Mouse (Mus musculus): ENCODE data around the gene Cda. TPM values are rescaled to one million over a fixed set of nuclear protein-coding genes. Genes with fewer than 3 reads are reported as not detected.
A peak's percentile ranks its signal among the peaks of the same experiment; 100 is the strongest.

Gene Cda
- polyA plus RNA-seq, 1 experiment: not detected

- Histone ChIP-seq H3K27ac (ENCODE audit: control insufficient read depth, insufficient read depth, low read depth, low read length, poor library complexity) (no peak overlapping the region), H3K4me3 (replicated peaks; ENCODE audit: control insufficient read depth, low read depth, low read length) (no peak overlapping the region), H3K4me1 (ENCODE audit: control insufficient read depth, insufficient read depth, low read length) (peaks cover 3% of the 10 kb centered on the region; the same call in 1 of the 2 replicates)
- TF ChIP-seq POLR2A (IDR thresholded peaks at IDR 0.05; ENCODE audit: borderline replicate concordance, control insufficient read depth, low read depth, low read length) (no peak), CTCF (IDR thresholded peaks at IDR 0.05; ENCODE audit: control insufficient read depth, insufficient read depth, low read length) (no peak)
- WGBS: 49% methylated on average over 12 of the region's 12 CpGs
Measured at GRCm38 (mm10) chr4:138307739-138308138, 60.1 kb downstream of the Cda start.

- no peak for TF ChIP-seq CTCF (IDR thresholded peaks at IDR 0.05; ENCODE audit: control insufficient read depth, insufficient read depth, low read length)
- no peak for TF ChIP-seq POLR2A (IDR thresholded peaks at IDR 0.05; ENCODE audit: borderline replicate concordance, control insufficient read depth, low read depth, low read length)
- H3K4me3 ChIP-seq (replicated peaks; ENCODE audit: control insufficient read depth, low read depth, low read length): no peak overlapping the region
- peaks cover 3% of the 10 kb centered on the region; the same call in 1 of the 2 replicates for H3K4me1 ChIP-seq (ENCODE audit: control insufficient read depth, insufficient read depth, low read length)
- H3K27ac ChIP-seq (ENCODE audit: control insufficient read depth, insufficient read depth, low read depth, low read length, poor library complexity): no peak overlapping the region
- WGBS: 79% methylated on average over 3 of the region's 3 CpGs
Measured at GRCm38 (mm10) chr4:138307025-138307424, 60.8 kb downstream of the Cda start.

- peak within 1 kb of the TSS; percentile 72 for H3K27ac ChIP-seq (ENCODE audit: control insufficient read depth, insufficient read depth, low read depth, low read length, poor library complexity)
- H3K4me3 ChIP-seq (replicated peaks; ENCODE audit: control insufficient read depth, low read depth, low read length): peak within 1 kb of the TSS; percentile 93
- WGBS: under 1% methylated on average over 64 of the region's 64 CpGs
- TF ChIP-seq CTCF (IDR thresholded peaks at IDR 0.05; ENCODE audit: control insufficient read depth, insufficient read depth, low read length) (no peak), POLR2A (IDR thresholded peaks at IDR 0.05; ENCODE audit: borderline replicate concordance, control insufficient read depth, low read depth, low read length) (peak; percentile 66; the same call in 1 of the 2 replicates)
- peaks cover 3% of the 10 kb centered on the region; the same call in 1 of the 2 replicates for H3K4me1 ChIP-seq (ENCODE audit: control insufficient read depth, insufficient read depth, low read length)
Measured at GRCm38 (mm10) chr4:138304340-138305104, 63.3 kb downstream of the Cda start, which contains the start of gene Ddost. TSS of gene Ddost (plus strand) at chr4:138304730.

- Histone ChIP-seq H3K4me1 (ENCODE audit: control insufficient read depth, insufficient read depth, low read length) (peaks cover 3% of the 10 kb centered on the region; the same call in 1 of the 2 replicates), H3K4me3 (replicated peaks; ENCODE audit: control insufficient read depth, low read depth, low read length) (peak overlapping the region; percentile 74), H3K27ac (ENCODE audit: control insufficient read depth, insufficient read depth, low read depth, low read length, poor library complexity) (peak overlapping the region; percentile 17)
- WGBS: 7% methylated on average over 18 of the region's 18 CpGs
- TF ChIP-seq CTCF (IDR thresholded peaks at IDR 0.05; ENCODE audit: control insufficient read depth, insufficient read depth, low read length) (no peak), POLR2A (IDR thresholded peaks at IDR 0.05; ENCODE audit: borderline replicate concordance, control insufficient read depth, low read depth, low read length) (no peak)
Measured at GRCm38 (mm10) chr4:138303742-138304141, 64.0 kb downstream of the Cda start.

GRCm38 (mm10) chr4:138303011-138303410, 64.8 kb downstream of the Cda start:
- H3K4me3 ChIP-seq (replicated peaks; ENCODE audit: control insufficient read depth, low read depth, low read length): no peak overlapping the region
- 92% methylated on average over 3 of the region's 3 CpGs for WGBS
- peaks cover 3% of the 10 kb centered on the region; the same call in 1 of the 2 replicates for H3K4me1 ChIP-seq (ENCODE audit: control insufficient read depth, insufficient read depth, low read length)
- no peak for TF ChIP-seq CTCF (IDR thresholded peaks at IDR 0.05; ENCODE audit: control insufficient read depth, insufficient read depth, low read length)
- TF ChIP-seq POLR2A (IDR thresholded peaks at IDR 0.05; ENCODE audit: borderline replicate concordance, control insufficient read depth, low read depth, low read length): no peak
- H3K27ac ChIP-seq (ENCODE audit: control insufficient read depth, insufficient read depth, low read depth, low read length, poor library complexity): no peak overlapping the region

- Histone ChIP-seq H3K4me1 (ENCODE audit: control insufficient read depth, insufficient read depth, low read length) (peaks cover 3% of the 10 kb centered on the region; the same call in 1 of the 2 replicates), H3K4me3 (replicated peaks; ENCODE audit: control insufficient read depth, low read depth, low read length) (no peak overlapping the region), H3K27ac (ENCODE audit: control insufficient read depth, insufficient read depth, low read depth, low read length, poor library complexity) (no peak overlapping the region)
- no peak for TF ChIP-seq POLR2A (IDR thresholded peaks at IDR 0.05; ENCODE audit: borderline replicate concordance, control insufficient read depth, low read depth, low read length)
- no peak for TF ChIP-seq CTCF (IDR thresholded peaks at IDR 0.05; ENCODE audit: control insufficient read depth, insufficient read depth, low read length)
- 86% methylated on average over 10 of the region's 10 CpGs for WGBS
Measured at GRCm38 (mm10) chr4:138301271-138301780, 66.5 kb downstream of the Cda start.

GRCm38 (mm10) chr4:138293949-138294550, 73.7 kb downstream of the Cda start:
- Histone ChIP-seq H3K4me1 (ENCODE audit: control insufficient read depth, insufficient read depth, low read length) (no peaks in the 10 kb centered on the region), H3K27ac (ENCODE audit: control insufficient read depth, insufficient read depth, low read depth, low read length, poor library complexity) (no peak overlapping the region), H3K4me3 (replicated peaks; ENCODE audit: control insufficient read depth, low read depth, low read length) (no peak overlapping the region)
- 75% methylated on average over 11 of the region's 14 CpGs for WGBS
- TF ChIP-seq CTCF (IDR thresholded peaks at IDR 0.05; ENCODE audit: control insufficient read depth, insufficient read depth, low read length) (no peak), POLR2A (IDR thresholded peaks at IDR 0.05; ENCODE audit: borderline replicate concordance, control insufficient read depth, low read depth, low read length) (no peak)
